Mouse (Mus musculus) ZHBTc4 (cell line): ENCODE data around the gene Ankrd28.

Experiments used
- DNase-seq: peaks from one replicate; pipeline ENCODE4 v3.0.0-alpha.2; 2011; ENCODE audit warnings: low read depth, low spot score

The Ankrd28 gene

GRCm38 (mm10) chr14:31830571-31831369 is at the start of gene Ankrd28:
Ankrd28 (minus strand) TSS chr14:31830651.
- DNase-seq, result peak; percentile 98

GRCm38 (mm10) chr14:31879456-31879855 is 49.0 kb upstream of the Ankrd28 start:
- no peak for DNase-seq

- DNase-seq, result no peak
Observed at GRCm38 (mm10) chr14:31872130-31872529, 41.7 kb upstream of the Ankrd28 start.

- no peak for DNase-seq
Observed at GRCm38 (mm10) chr14:31870436-31870835, 40.0 kb upstream of the Ankrd28 start.

- DNase-seq, result no peak
Observed at GRCm38 (mm10) chr14:31868591-31868990, 38.1 kb upstream of the Ankrd28 start.

- peak; percentile 54 for DNase-seq
Observed at GRCm38 (mm10) chr14:31866366-31866765, 35.9 kb upstream of the Ankrd28 start.

GRCm38 (mm10) chr14:31858679-31859078 is 28.2 kb upstream of the Ankrd28 start:
- DNase-seq, result no peak

GRCm38 (mm10) chr14:31857096-31857975 is 26.9 kb upstream of the Ankrd28 start:
- peak; percentile 74 for DNase-seq

GRCm38 (mm10) chr14:31856007-31856406 is 25.6 kb upstream of the Ankrd28 start:
- no peak for DNase-seq

- DNase-seq, result no peak
Observed at GRCm38 (mm10) chr14:31854667-31855066, 24.2 kb upstream of the Ankrd28 start.

- no peak for DNase-seq
Observed at GRCm38 (mm10) chr14:31843571-31843970, 13.1 kb upstream of the Ankrd28 start.

- DNase-seq, result no peak
Observed at GRCm38 (mm10) chr14:31832022-31832421, 1.6 kb upstream of the Ankrd28 start.

- DNase-seq, result no peak
Observed at GRCm38 (mm10) chr14:31831370-31831712, 890 bp upstream of the Ankrd28 start.

- peak; percentile 82 for DNase-seq
Observed at GRCm38 (mm10) chr14:31829761-31830562, 489 bp downstream of the Ankrd28 start.

GRCm38 (mm10) chr14:31827221-31827620 is 3.2 kb downstream of the Ankrd28 start:
- peak; percentile 65 for DNase-seq

GRCm38 (mm10) chr14:31809942-31810341 is 20.5 kb downstream of the Ankrd28 start:
- DNase-seq, result no peak

- no peak for DNase-seq
Observed at GRCm38 (mm10) chr14:31803791-31804190, 26.7 kb downstream of the Ankrd28 start.

GRCm38 (mm10) chr14:31800976-31801375 is 29.5 kb downstream of the Ankrd28 start:
- DNase-seq, result no peak

- no peak for DNase-seq
Observed at GRCm38 (mm10) chr14:31800446-31800845, 30.0 kb downstream of the Ankrd28 start.

- DNase-seq, result no peak
Observed at GRCm38 (mm10) chr14:31798937-31799336, 31.5 kb downstream of the Ankrd28 start.

- no peak for DNase-seq
Observed at GRCm38 (mm10) chr14:31795535-31795934, 34.9 kb downstream of the Ankrd28 start.

- no peak for DNase-seq
Observed at GRCm38 (mm10) chr14:31794776-31795126, 35.7 kb downstream of the Ankrd28 start.
